Mouse (Mus musculus) gonadal fat pad, adult 2 months (tissue): Measurements from ENCODE around the gene Greb1. TPM values are rescaled to one million over a fixed set of nuclear protein-coding genes. Genes with fewer than 3 reads are reported as not detected.

Experiments
- DNase-seq: peaks from one replicate; pipeline ENCODE4 v3.0.0-alpha.2; 2012; ENCODE audit warnings: low read depth
- polyA plus RNA-seq: library from polyadenylated mRNA; depleted of rRNA; stranded (reverse); fragments of >200 nt; gene quantifications from 2 replicates; pipeline ENCODE4 v1.2.3, GENCODE M21; 2012

The Greb1 gene
- polyA plus RNA-seq, 1 experiment, result 33.8 TPM

- no peak for DNase-seq
Observed at GRCm38 (mm10) chr12:16763649-16764422, 36.9 kb downstream of the Greb1 start.

GRCm38 (mm10) chr12:16761461-16761860 is 39.2 kb downstream of the Greb1 start:
- no peak for DNase-seq

GRCm38 (mm10) chr12:16760246-16760645 is 40.4 kb downstream of the Greb1 start:
- no peak for DNase-seq

- no peak for DNase-seq
Observed at GRCm38 (mm10) chr12:16754311-16754710, 46.4 kb downstream of the Greb1 start.

GRCm38 (mm10) chr12:16753555-16753954 is 47.1 kb downstream of the Greb1 start:
- no peak for DNase-seq

GRCm38 (mm10) chr12:16753110-16753509 is 47.6 kb downstream of the Greb1 start:
- no peak for DNase-seq

GRCm38 (mm10) chr12:16752236-16752840 is 48.3 kb downstream of the Greb1 start:
- no peak for DNase-seq

GRCm38 (mm10) chr12:16751609-16752008 is 49.1 kb downstream of the Greb1 start:
- no peak for DNase-seq

GRCm38 (mm10) chr12:16740059-16740458 is 60.6 kb downstream of the Greb1 start:
- DNase-seq, result no peak

- DNase-seq, result no peak
Observed at GRCm38 (mm10) chr12:16737266-16737665, 63.4 kb downstream of the Greb1 start.

- no peak for DNase-seq
Observed at GRCm38 (mm10) chr12:16734698-16735097, 66.0 kb downstream of the Greb1 start.

GRCm38 (mm10) chr12:16734009-16734408 is 66.7 kb downstream of the Greb1 start:
- no peak for DNase-seq

- DNase-seq, result no peak
Observed at GRCm38 (mm10) chr12:16731121-16731741, 69.5 kb downstream of the Greb1 start.

GRCm38 (mm10) chr12:16730196-16730595 is 70.5 kb downstream of the Greb1 start:
- DNase-seq, result no peak

GRCm38 (mm10) chr12:16728221-16728620 is 72.5 kb downstream of the Greb1 start:
- no peak for DNase-seq

- DNase-seq, result no peak
Observed at GRCm38 (mm10) chr12:16726229-16726628, 74.5 kb downstream of the Greb1 start.

- DNase-seq, result no peak
Observed at GRCm38 (mm10) chr12:16723601-16724000, 77.1 kb downstream of the Greb1 start.

GRCm38 (mm10) chr12:16718660-16719315 is 81.9 kb downstream of the Greb1 start:
- no peak for DNase-seq

GRCm38 (mm10) chr12:16717653-16718052 is 83.0 kb downstream of the Greb1 start:
- no peak for DNase-seq

GRCm38 (mm10) chr12:16714616-16715015 is 86.1 kb downstream of the Greb1 start:
- no peak for DNase-seq

GRCm38 (mm10) chr12:16698691-16699090 is 102.0 kb downstream of the Greb1 start:
- no peak for DNase-seq

GRCm38 (mm10) chr12:16696146-16696545 is 104.5 kb downstream of the Greb1 start:
- DNase-seq, result no peak
